Mouse (Mus musculus) gastrocnemius, postnatal 25 days (tissue): ENCODE data around the gene Gm28041. TPM values are rescaled to one million over a fixed set of nuclear protein-coding genes. Genes with fewer than 3 reads are reported as not detected.

Source experiments
- total RNA-seq, 2 experiments: library from RNA; stranded (reverse); gene quantifications; 1 replicate in 1 of 2; 2 replicates in 1 of 2; pipeline ENCODE4 v1.2.3; 2021

The Gm28041 gene
- total RNA-seq, 2 experiments from 2014 or later = 1.2 TPM; not detected in 1

Other genes with a start within 250 kb of the Gm28041 start
- 1 to 10 TPM; 1.8 to 1.9 TPM for gene Rsl1, start 202.6 kb downstream of the Gm28041 start, total RNA-seq
- gene Zfp455, start 181.2 kb downstream of the Gm28041 start, total RNA-seq = under 1 TPM; 0.43 to 0.49 TPM
- 1 to 10 TPM; 1.0 to 1.1 TPM for gene Zfp458, start 97.3 kb downstream of the Gm28041 start, total RNA-seq
- 1 to 10 TPM; 3.3 to 4.3 TPM for gene Zfp457, start 69.2 kb downstream of the Gm28041 start, total RNA-seq
- gene Zfp595, start 43.2 kb downstream of the Gm28041 start, total RNA-seq = 1 to 10 TPM; 1.7 TPM
- under 1 TPM in 1 of 2 experiments, not detected in 1; 0.94 TPM for gene Gm28044, start 15.2 kb downstream of the Gm28041 start, total RNA-seq
- 1 to 10 TPM in 1 of 2 experiments, under 1 TPM in 1; 0.99 to 1.2 TPM for gene Zfp953, start 15.1 kb downstream of the Gm28041 start, total RNA-seq
- under 1 TPM; 0.23 to 0.32 TPM for gene Zfp456, start 77 bp upstream of the Gm28041 start, total RNA-seq
- gene Zfp429, start 24.1 kb upstream of the Gm28041 start, total RNA-seq = 1 to 10 TPM in 1 of 2 experiments, under 1 TPM in 1; 0.64 to 1.1 TPM
- under 1 TPM; 0.16 to 0.36 TPM for gene Zfp459, start 45.7 kb upstream of the Gm28041 start, total RNA-seq
- gene Zfp874a, start 75.9 kb upstream of the Gm28041 start, total RNA-seq = 1 to 10 TPM; 3.9 to 4.2 TPM
- gene Zfp874b, start 108.5 kb upstream of the Gm28041 start, total RNA-seq = 10 to 100 TPM in 1 of 2 experiments, 1 to 10 TPM in 1; 8.3 to 11.0 TPM
- 1 to 10 TPM; 2.8 to 2.9 TPM for gene Zfp58, start 124.8 kb upstream of the Gm28041 start, total RNA-seq
- gene Gm26965, start 150.4 kb upstream of the Gm28041 start, total RNA-seq = not detected
- gene Zfp87, start 150.4 kb upstream of the Gm28041 start, total RNA-seq = 1 to 10 TPM; 4.5 to 5.6 TPM
- gene Zfp748, start 178.1 kb upstream of the Gm28041 start, total RNA-seq = 1 to 10 TPM; 2.2 to 2.6 TPM
- 1 to 10 TPM; 2.3 to 2.8 TPM for gene Zfp729b, start 234.0 kb upstream of the Gm28041 start, total RNA-seq